Mouse (Mus musculus) adrenal gland, postnatal 14 days (tissue): Measurements from ENCODE around the gene Ttc33. TPM values are rescaled to one million over a fixed set of nuclear protein-coding genes. Genes with fewer than 3 reads are reported as not detected.
"Not testable (repeated sequence)": the region's sequence is repeated elsewhere in the genome, so short reads cannot be mapped to it uniquely, and the experiment has no call there.

Experiments
- DNase-seq: peaks from one replicate; pipeline ENCODE4 v3.0.0; 2021; ENCODE audit warnings: mixed read lengths
- total RNA-seq: library from RNA; stranded (reverse); gene quantifications from 2 replicates; pipeline ENCODE4 v1.2.3, GENCODE M21; 2021

Ttc33 gene
- total RNA-seq, 1 experiment from 2014 or later = 53.1 TPM

DNA sequence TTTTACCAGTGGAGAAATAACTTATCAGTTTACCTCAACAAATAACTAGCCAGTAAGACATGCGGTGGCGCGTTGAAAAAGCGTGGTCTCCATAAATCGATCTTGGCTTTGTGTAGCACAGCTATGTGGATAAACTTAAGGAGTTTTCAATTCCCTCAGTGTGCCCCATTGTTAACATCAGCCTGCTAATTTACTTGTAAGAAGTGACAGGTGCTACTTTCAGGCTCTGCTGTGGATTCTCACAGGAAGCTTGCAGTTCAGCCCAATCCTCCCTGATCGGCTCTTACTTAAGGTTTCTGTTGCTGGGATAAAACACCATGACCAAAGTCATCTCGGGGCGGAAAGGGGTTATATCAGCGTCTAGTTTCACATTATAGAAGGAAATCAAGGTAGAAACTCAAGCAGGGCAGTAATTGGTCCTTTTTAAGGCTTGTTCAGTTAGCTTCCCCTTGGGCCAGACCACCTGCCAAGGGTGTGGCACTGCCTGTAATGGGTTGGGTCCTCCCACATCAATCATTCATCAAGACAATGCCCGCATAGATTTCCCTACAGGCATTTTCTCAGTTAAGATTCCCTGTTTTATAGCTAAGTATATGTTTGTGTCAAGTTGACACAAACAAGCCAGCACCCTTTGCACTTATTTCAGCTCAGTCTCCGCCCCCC, 526 bp upstream of the Ttc33 start:
- no peak for DNase-seq

GRCm38 (mm10) chr15:5186293-5186675, 959 bp downstream of the Ttc33 start:
- DNase-seq = no peak

- no peak for DNase-seq
Measured at GRCm38 (mm10) chr15:5187116-5187515, 1.8 kb downstream of the Ttc33 start.

- DNase-seq = no peak
Measured at GRCm38 (mm10) chr15:5188029-5188428, 2.7 kb downstream of the Ttc33 start.

GRCm38 (mm10) chr15:5189504-5190093, 4.3 kb downstream of the Ttc33 start:
- DNase-seq = peak; percentile 10

- DNase-seq = no peak
Measured at GRCm38 (mm10) chr15:5193833-5194232, 8.5 kb downstream of the Ttc33 start.

DNA sequence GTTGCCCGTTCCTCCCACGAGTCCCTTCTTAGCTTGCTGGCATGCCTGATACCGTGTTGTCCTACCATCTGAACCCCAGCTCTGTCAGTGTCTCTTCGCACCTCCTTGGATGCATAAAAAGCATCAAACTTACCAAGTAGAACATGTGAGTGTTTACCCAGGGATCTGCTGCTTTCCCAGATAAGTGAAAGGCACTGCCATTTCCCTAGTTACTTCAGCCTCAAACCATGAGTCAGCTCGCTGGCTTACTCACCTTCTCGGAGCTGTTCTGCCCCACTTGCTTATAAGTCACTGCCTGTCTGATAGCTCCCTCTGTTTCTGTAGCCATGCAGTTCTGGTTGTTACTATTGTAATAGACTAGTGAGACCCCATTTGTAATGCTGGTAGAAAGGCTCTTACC, 9.1 kb downstream of the Ttc33 start:
- peak; percentile 45 for DNase-seq

- no peak for DNase-seq
Measured at GRCm38 (mm10) chr15:5194931-5195330, 9.6 kb downstream of the Ttc33 start.

- DNase-seq = no peak
Measured at GRCm38 (mm10) chr15:5195987-5196514, 10.7 kb downstream of the Ttc33 start.

- no peak for DNase-seq
Measured at GRCm38 (mm10) chr15:5196691-5197090, 11.4 kb downstream of the Ttc33 start.

DNA sequence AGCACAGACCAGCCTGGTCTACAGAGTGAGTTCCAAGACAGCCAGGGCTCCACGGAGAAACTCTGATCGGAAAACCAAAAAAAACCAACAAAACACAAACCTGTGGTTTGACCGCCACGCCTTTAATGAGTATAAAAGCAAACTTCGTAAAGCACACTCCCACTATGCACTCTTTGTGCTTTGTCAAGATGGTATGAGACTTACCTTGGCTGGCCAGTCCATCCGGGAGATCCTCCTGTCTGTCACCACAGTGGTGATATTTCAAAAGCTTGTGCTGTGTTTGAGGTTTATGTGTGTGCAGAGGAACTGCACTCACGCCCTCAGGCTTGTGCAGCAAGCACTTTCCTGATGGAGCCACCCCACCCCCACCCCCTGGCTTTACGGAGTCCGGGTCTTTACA, 19.9 kb downstream of the Ttc33 start:
- DNase-seq = no peak

DNA sequence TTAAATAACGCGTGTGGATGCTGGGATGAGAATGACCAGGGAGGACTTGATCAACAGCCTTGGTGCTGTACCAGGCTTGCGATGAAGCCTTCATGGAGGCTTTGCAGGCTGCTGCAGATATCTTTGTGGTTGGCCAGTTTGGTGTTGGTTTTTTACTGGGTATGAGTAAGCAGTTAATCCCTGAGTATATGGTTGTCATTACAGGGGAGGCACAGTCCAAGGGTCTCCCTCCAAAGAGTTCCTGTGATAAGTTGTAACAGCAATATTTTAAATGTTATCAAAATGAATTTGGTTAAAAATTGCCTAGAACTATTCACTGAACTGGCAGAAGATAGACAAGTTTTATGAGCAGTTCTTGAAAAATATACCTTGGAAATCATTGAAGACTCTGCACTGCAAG, 23.8 kb downstream of the Ttc33 start:
- no peak for DNase-seq

GRCm38 (mm10) chr15:5220491-5220890, 35.2 kb downstream of the Ttc33 start:
- no peak for DNase-seq

- DNase-seq = not testable (repeated sequence)
Measured at GRCm38 (mm10) chr15:5230746-5231145, 45.4 kb downstream of the Ttc33 start.

GRCm38 (mm10) chr15:5234659-5235058, 49.3 kb downstream of the Ttc33 start:
- no peak for DNase-seq

DNA sequence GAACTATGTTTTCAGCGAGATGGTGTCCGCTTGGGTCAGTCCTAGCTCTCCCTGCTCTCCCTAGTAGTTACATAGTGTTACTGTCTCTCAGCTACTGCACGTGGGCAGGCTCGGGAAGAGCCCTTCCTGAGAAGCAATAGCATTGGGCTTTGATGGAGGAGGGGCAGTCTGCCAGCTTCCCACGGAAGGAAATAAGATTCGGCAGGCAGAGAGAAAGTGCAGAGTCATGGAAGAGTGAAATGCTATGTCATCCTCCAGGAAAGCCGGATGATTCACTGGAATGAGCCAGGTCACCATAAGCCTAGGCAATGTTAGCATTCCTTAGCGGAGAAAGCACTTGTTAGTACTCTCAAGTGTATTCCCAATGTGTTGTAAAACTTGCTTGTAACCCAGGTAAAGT, 50.2 kb downstream of the Ttc33 start:
- peak; percentile 59 for DNase-seq

DNA sequence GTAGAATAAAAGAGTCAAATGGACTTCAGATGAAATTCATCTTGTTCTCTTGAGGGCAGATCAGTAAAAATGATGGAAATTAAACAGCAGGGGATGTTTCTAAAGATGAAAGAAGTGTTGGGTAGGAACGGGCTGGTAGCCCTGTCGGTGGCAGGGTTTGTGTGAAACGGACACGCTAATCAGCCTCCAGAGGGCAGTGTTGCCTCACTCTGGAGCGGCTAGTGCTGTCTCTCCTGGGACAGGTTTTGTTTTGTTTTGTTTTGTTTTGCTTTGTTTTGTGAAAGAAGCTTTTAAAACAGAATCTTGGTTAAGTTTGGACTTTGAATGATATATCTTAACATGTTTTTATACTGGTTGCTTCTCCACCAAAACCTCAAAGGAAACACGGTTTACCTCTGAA, 51.2 kb downstream of the Ttc33 start:
- DNase-seq = peak; percentile 89

DNA sequence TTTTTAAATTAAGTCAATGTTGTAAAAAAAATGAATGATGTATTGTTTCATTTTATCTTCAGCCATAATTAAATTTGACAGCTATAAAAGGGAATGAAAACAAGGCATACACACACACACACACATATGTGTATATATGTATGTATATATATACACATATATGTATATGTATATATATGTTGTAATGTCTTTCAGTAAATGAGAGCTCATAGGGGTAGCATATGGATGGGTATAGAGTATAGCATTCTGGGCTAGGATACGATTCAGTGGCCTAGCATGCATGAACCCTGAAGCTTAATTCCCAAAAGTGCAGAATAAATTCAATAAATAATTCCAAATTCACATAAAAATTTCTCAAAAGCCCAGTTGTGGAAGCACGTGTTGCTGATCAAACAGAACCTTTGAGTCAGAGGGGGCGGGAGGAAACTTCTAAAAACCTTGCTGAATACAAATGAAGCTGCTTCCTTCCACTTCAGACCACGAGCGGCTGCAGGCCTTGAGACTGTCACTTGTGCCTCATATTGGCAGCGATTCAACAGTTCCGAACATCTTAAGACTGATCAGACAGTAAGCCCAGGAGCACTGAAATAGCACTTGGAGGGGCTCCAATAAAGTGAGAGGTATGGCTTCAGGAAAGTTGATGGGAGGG, 51.8 kb downstream of the Ttc33 start:
- no peak for DNase-seq

- DNase-seq = no peak
Measured at GRCm38 (mm10) chr15:5238073-5238472, 52.7 kb downstream of the Ttc33 start.

DNA sequence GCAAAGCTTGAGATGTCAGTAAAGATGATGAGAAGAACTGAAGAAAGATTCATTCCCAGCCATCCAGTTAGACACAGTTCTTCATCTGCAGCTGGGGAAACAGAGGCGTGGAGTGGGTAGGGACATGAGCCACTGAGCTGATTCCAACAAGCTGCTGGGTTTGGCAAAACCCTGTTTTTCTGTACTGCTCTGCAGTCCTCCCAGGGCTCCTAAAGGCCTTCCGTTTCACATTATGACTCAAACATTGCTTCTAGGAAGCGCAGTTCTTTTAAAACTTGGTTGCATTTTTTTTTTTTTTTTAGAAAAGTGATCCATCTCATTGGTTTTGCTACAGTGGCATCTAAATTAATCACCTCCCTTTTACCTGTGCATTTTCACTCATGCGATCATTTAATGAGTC, 53.2 kb downstream of the Ttc33 start:
- DNase-seq = no peak

DNA sequence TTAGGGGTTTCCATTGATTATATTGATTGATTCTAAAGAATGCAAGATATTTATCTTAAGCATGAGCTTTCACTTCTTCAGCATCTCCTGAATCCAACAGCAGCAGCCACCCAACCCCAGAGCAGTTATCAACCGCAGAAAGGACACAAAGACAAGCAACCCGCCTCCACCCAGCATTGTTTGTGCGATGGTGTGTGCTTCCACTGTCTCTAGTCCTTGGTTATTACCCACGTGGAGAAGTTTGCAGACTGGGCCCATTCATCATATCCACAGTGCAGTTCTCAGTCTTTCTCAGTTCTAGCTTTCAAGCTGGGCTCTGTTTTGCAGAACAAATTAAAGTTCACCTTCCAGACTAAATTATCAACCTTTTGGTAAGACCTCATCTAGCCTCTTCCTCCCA, 54.0 kb downstream of the Ttc33 start:
- no peak for DNase-seq

GRCm38 (mm10) chr15:5239901-5240300, 54.6 kb downstream of the Ttc33 start:
- DNase-seq = no peak

DNA sequence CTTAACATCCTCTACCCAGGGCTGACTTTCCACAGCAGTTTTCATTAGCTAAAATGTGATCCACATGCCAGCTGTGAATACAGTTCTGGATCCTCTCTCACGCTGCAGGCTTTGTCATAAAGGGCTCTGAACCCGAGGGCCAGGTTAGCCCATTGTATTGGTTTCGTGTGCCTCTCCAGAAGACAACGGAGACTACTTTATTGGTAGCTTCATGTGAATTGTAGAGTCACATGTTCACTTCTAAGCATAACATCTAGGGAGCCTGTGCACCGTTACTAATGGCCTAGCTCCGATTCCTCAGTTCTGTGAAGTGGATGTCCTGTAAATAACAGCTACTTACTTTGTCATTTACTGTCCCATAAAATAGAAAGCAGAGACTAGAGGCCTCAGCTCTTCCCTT, 55.0 kb downstream of the Ttc33 start:
- DNase-seq = no peak
